Mouse (Mus musculus) embryonic fibroblast, embryonic 13.5 days (primary cell): ENCODE measurements at regions not wholly inside any gene's neighbourhood (a gene's known extent, or its start where the extent isn't known, plus 50 kb on each side); places are given as distances from the start of the nearest gene placed in this dataset.

ENCODE experiments used
- H3K27ac ChIP-seq: 2 replicates; pipeline ENCODE4 v1.5.1; 2012; ENCODE audit warnings: low read length, control low read depth, inconsistent platforms; ENCODE audit not compliant: insufficient read depth
- H3K4me1 ChIP-seq: 2 replicates; pipeline ENCODE4 v1.6.1; 2011; ENCODE audit warnings: low read length; ENCODE audit not compliant: control insufficient read depth, insufficient read depth
- H3K4me3 ChIP-seq: 2 replicates; pipeline ENCODE4 v1.5.1; 2011; ENCODE audit warnings: mild to moderate bottlenecking, control low read depth, low read length; ENCODE audit not compliant: insufficient read depth
- CTCF ChIP-seq: IDR thresholded peaks from 2 replicates; pipeline ENCODE4 v1.5.1; 2011; ENCODE audit warnings: mild to moderate bottlenecking, control low read depth, low read length, moderate library complexity, borderline replicate concordance; ENCODE audit not compliant: insufficient read depth
- POLR2A ChIP-seq: IDR thresholded peaks from 2 replicates; pipeline ENCODE4 v1.6.1; 2011; ENCODE audit warnings: low read depth, mild to moderate bottlenecking, control low read depth, low read length, moderate library complexity

DNA sequence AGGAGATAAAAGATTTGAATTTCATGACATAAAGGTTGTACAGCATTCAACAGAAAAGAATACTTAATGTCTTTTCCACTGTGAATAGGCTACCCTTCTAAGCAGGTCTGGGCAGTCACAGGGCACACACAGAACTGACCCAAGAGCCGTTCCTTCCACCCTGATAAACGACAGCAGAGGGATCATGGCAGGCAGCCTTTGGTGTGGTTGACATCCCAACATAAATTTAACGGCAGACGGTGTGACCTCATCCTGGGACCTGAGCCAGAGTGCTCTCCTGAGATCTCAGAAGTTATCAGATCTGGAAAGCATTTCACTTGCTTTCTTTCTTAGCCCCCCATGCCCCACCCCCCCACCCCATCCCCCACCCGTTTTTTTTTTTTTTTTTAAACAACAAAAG, 290.1 kb downstream of the Sox4 start:
- no peaks in the 10 kb centered on the region for H3K4me1 ChIP-seq
- TF ChIP-seq CTCF (no peak), POLR2A (no peak)
- no peak overlapping the region for H3K27ac ChIP-seq
- H3K4me3 ChIP-seq: no peak overlapping the region

DNA sequence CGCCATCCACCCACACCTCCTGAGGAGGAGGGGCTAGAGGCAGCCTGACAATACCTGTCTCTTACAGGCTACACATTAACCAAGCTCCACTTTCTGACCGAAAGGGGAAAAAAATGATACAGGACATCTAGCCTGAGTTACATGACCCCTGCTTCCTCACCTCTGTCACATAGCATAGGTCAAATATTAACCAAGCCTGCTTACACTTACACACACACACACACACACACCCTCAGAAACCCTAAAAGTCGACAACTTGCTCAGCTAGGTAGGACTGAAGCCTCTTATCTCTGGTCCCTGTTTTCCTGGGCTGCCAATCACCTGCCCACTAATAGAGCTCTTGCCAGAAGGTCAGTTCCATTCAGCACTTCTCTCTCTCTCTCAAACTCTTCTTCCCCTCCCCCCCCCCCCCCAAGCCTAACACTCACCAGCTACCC, 291.2 kb downstream of the Sox4 start:
- no peak overlapping the region for H3K4me3 ChIP-seq
- H3K27ac ChIP-seq: no peak overlapping the region
- H3K4me1 ChIP-seq: no peaks in the 10 kb centered on the region
- no peak for TF ChIP-seq CTCF
- TF ChIP-seq POLR2A: no peak

DNA sequence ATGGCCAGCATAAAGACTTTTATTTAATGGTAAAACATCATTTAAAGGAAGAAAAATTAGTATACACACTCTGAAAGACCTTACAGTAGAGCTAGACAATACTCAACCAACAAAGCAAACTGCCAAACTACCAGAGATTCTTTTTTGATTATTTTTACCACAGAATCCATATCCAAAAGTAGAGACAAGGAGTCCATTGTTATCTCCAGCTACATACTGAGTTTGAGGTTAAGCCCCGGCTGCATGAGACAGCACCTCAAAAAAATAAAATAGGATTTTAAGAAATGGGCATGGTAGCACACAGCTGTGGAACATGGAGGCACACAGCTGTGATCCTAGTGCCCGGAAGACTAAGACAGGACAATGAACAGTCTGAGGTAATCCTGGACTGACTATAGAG, 293.4 kb downstream of the Sox4 start:
- Histone ChIP-seq H3K4me1 (no peaks in the 10 kb centered on the region), H3K4me3 (no peak overlapping the region), H3K27ac (no peak overlapping the region)
- no peak for TF ChIP-seq CTCF
- TF ChIP-seq POLR2A: no peak

DNA sequence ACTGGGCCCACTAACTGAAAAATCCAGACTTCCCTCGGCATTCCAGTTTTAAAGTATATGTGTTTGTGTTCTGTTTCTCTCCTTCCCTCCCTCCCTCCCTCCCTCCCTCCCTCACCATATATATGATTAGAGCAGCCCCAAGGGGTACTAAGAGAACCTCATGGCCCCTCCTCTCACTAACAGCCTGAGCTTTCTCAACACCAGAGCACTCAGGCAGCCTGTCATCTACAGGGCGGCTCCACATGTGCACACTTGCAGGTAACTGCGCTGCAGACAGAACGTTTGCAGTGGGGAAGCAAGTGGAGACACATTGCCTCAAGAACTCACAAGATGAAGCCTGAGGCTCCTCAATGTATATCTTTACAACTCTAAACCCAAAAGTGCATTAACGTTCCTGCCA, 294.9 kb downstream of the Sox4 start:
- no peaks in the 10 kb centered on the region for H3K4me1 ChIP-seq
- H3K27ac ChIP-seq: no peak overlapping the region
- no peak overlapping the region for H3K4me3 ChIP-seq
- TF ChIP-seq POLR2A (no peak), CTCF (no peak)

DNA sequence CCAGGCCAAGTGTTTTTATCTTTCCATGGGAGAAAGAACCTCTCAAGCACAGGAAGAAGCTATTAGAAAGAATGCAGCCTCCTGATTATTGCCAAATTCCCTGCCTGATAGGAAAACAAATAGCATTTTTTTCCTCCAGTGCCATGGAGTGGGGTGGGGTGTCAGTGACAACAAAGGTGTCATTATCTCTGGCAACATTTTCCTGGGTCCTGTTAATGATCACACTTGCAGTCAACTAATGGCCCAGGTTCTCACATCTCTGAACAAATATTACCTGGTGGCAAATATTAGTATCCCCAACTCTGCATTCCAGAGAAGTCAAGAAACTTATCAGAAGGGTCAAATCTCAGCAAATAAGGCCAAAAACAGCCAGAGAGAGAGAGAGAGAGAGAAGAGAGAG, 298.6 kb downstream of the Sox4 start:
- no peak overlapping the region for H3K4me3 ChIP-seq
- H3K4me1 ChIP-seq: peaks cover 7% of the 10 kb centered on the region; the same call in 1 of the 2 replicates
- no peak for TF ChIP-seq POLR2A
- TF ChIP-seq CTCF: no peak
- H3K27ac ChIP-seq: no peak overlapping the region

DNA sequence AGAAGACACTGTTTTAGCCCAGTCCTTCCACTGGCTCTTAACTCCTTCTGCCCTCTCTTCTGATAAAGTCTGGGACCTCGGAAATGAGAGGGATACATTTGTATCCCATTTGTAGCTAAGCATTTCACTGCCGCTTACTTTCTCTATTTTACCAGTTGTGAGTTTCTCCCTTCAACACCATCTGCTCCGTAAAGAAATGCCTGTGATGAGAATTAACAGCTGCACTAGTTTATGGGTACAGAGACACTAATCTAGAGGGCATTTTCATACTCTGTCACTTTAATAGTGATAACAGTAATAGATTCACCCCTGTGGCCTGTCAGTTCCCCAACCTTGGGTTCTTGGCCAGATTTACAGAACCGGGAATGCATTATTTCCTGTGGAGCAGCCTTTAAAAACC, 300.2 kb downstream of the Sox4 start:
- Histone ChIP-seq H3K27ac (no peak overlapping the region), H3K4me1 (peaks cover 7% of the 10 kb centered on the region; the same call in 1 of the 2 replicates), H3K4me3 (no peak overlapping the region)
- TF ChIP-seq POLR2A (no peak), CTCF (no peak)

DNA sequence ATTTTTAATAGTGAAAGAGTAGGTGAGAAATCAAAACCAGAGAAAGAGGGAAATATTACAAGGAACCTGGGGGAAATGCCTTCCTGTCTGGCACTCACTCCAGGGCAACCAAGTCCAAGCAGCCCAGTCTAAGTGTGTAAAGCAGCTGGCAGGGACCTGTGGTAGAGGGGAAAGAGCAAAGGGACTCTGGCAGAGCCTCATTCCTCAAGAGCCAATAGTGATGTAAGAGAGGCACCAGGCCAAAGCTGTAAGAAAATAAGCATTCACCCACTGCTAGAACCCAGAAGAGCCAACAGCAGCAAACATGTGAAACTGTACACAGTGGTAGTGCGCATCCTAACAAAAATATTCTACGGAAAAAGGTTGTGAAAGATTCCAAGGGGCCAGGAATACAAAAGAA, 301.7 kb downstream of the Sox4 start:
- H3K4me1 ChIP-seq: peaks cover 7% of the 10 kb centered on the region; the same call in 1 of the 2 replicates
- TF ChIP-seq CTCF (no peak), POLR2A (no peak)
- H3K27ac ChIP-seq: no peak overlapping the region
- H3K4me3 ChIP-seq: no peak overlapping the region

DNA sequence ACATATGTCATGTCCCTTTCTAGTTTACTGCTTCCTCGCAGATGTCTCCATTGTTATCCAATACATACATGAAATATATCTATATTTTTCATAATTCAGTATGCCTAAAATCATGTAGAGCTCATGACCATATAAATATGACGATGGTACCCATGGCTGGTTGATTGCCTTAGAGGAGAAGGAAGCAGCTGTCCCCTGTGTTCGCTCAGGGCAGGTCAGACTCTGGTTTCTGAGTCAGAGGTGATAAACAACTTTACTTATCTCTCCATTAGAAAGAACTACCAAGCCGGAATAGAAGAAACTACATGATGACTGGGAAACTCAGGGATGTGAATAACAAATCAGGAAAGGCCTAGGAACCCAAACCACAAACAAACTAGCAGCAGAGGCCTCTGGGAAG, 307.6 kb downstream of the Sox4 start:
- TF ChIP-seq POLR2A: no peak
- no peak for TF ChIP-seq CTCF
- no peaks in the 10 kb centered on the region for H3K4me1 ChIP-seq
- no peak overlapping the region for H3K27ac ChIP-seq
- no peak overlapping the region for H3K4me3 ChIP-seq

DNA sequence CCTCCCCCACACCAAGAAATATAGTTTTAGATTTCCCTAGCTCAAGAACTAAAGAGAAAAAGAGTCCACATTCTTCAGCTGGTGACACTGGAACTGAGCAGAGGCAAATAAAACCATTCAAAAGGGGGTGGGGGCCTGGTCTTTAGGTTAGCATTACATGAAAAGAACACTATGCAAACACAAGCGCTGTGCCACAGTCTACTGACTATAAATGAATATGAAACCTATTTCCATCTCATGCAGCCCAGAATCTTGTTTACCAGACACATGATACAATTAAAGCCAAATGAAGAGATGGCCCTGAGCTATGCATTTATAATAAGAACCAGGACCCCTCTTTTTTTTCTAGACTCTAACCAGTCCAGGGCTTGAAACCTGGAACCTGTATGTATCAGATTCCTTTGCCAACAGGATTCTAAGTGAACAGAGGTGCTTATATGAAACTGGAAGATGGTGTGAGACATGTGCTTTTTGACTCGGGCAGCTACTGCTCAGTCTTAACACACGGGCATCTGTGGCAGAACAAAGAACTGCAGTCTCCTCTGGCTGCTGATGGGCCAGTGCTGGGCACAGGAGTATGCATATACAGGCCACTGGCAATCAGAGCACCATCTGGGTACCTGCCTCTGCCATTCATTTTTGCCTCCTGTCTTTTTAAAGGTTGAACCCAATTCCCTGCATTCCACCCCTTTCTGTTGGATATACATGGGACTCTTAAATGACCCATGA, 308.5 kb downstream of the Sox4 start:
- no peak overlapping the region for H3K27ac ChIP-seq
- TF ChIP-seq CTCF (no peak), POLR2A (no peak)
- no peaks in the 10 kb centered on the region for H3K4me1 ChIP-seq
- no peak overlapping the region for H3K4me3 ChIP-seq

DNA sequence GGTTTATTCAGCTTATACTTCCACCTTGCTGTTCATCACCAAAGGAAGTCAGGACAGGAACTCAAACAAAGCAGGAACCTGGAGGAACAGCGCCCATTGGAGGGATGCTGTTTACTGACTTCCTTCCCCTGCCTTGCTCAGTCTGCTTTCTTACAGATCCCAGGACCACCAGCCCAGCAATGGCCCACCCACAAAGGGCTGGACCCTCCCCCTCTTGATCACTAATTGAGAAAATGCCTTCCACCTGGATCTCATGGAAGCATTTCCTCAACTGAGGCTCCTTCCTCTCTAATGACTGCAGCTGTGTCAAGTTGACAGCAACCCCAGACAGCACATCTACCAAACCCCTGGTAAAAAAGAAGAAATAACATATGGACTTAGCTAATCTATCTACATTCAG, 312.7 kb downstream of the Sox4 start:
- H3K4me3 ChIP-seq: no peak overlapping the region
- TF ChIP-seq CTCF: no peak
- TF ChIP-seq POLR2A: no peak
- no peaks in the 10 kb centered on the region for H3K4me1 ChIP-seq
- H3K27ac ChIP-seq: no peak overlapping the region
